Mouse (Mus musculus) thymus, adult 2 months (tissue): ENCODE results near the gene Ctps2. TPM values are rescaled to one million over a fixed set of nuclear protein-coding genes. Genes with fewer than 3 reads are reported as not detected.
"Not testable (repeated sequence)": the region's sequence is repeated elsewhere in the genome, so short reads cannot be mapped to it uniquely, and the experiment has no call there.

Source experiments
- DNase-seq: peaks from one replicate; pipeline ENCODE4 v3.0.0; 2021
- H3K27ac ChIP-seq: fragments of 200-500 bp; 2 replicates; pipeline ENCODE4 v1.5.1; 2012; ENCODE audit warnings: low read length, control low read depth; ENCODE audit not compliant: control insufficient read depth, insufficient read depth
- H3K27me3 ChIP-seq: fragments of 200-500 bp; 2 replicates; pipeline ENCODE4 v1.6.1; 2012; ENCODE audit warnings: mild to moderate bottlenecking, low read length, moderate library complexity, mixed read lengths; ENCODE audit not compliant: control insufficient read depth, insufficient read depth
- H3K36me3 ChIP-seq: fragments of 200-500 bp; 2 replicates; pipeline ENCODE4 v1.6.1; 2012; ENCODE audit warnings: mild to moderate bottlenecking, low read length, moderate library complexity; ENCODE audit not compliant: control insufficient read depth, insufficient read depth
- H3K4me1 ChIP-seq: fragments of 200-500 bp; replicated peaks from 2 replicates; pipeline ENCODE4 v1.6.1; 2012; ENCODE audit warnings: low read length; ENCODE audit not compliant: control insufficient read depth, insufficient read depth
- H3K4me3 ChIP-seq: fragments of 200-500 bp; 2 replicates; pipeline ENCODE4 v1.5.1; 2012; ENCODE audit warnings: mild to moderate bottlenecking, low read length, control low read depth, moderate library complexity; ENCODE audit not compliant: control insufficient read depth, insufficient read depth
- CTCF ChIP-seq: fragments of 200-500 bp; IDR thresholded peaks from 2 replicates; pipeline ENCODE4 v1.5.1; 2012; ENCODE audit warnings: mild to moderate bottlenecking, control low read depth, low read length, moderate library complexity, borderline replicate concordance; ENCODE audit not compliant: control insufficient read depth, poor library complexity, insufficient read depth; ENCODE audit errors: extremely low read depth
- POLR2A ChIP-seq: fragments of 200-500 bp; IDR thresholded peaks from 2 replicates; pipeline ENCODE4 v1.6.1; 2012; ENCODE audit warnings: mild to moderate bottlenecking, low read length, control low read depth, moderate library complexity; ENCODE audit not compliant: control insufficient read depth, poor library complexity, insufficient read depth; ENCODE audit errors: extremely low read depth
- WGBS: fragments of 180-500 bp; shearing (Covaris S2); methylation state at CpG from one replicate; pipeline ENCODE4 v1.1.7; 2018; 5-methylcytosine and 5-hydroxymethylcytosine counted together
- polyA plus RNA-seq: library from polyadenylated mRNA; depleted of rRNA; stranded (reverse); fragments of >200 nt; gene quantifications from 2 replicates; pipeline ENCODE4 v1.2.3, GENCODE M21; 2012; rRNA removed

The Ctps2 gene
- 14.6 and 17.0 TPM in 2 replicates for polyA plus RNA-seq

DNA sequence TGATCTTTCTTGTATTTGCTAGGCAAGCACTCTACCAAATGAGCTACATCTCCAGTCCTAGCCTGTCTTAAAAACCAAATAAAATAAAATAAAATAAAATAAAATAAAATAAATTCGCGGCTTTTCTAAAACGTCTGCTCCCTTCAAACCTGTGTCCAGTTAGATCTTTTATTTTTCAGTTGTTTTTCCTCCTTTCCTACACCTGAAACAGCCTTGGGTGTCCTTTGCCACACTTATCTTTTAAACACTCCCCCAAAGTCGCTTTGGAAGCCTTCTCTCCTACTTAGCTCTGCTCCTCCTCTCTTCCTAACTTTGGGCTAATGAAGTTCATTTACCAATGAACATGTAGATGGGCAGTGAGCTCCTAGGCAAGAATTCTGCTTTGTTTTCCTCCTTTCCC is at the start of gene Ctps2:
Gene Ctps2 (plus strand): TSS at position 301 of the 400 bp plus-strand sequence.
- WGBS = 30% methylated on average over 4 of the region's 4 CpGs
- TF ChIP-seq CTCF = no peak
- no peak for TF ChIP-seq POLR2A
- Histone ChIP-seq H3K4me1 (peaks cover 2% of the 10 kb centered on the region), H3K27ac (peak within 1 kb of the TSS; percentile 89), H3K4me3 (peak within 1 kb of the TSS; percentile 91), H3K27me3 (no peaks in the 10 kb centered on the region), H3K36me3 (no peaks in the 10 kb centered on the region)
- no peak for DNase-seq

DNA sequence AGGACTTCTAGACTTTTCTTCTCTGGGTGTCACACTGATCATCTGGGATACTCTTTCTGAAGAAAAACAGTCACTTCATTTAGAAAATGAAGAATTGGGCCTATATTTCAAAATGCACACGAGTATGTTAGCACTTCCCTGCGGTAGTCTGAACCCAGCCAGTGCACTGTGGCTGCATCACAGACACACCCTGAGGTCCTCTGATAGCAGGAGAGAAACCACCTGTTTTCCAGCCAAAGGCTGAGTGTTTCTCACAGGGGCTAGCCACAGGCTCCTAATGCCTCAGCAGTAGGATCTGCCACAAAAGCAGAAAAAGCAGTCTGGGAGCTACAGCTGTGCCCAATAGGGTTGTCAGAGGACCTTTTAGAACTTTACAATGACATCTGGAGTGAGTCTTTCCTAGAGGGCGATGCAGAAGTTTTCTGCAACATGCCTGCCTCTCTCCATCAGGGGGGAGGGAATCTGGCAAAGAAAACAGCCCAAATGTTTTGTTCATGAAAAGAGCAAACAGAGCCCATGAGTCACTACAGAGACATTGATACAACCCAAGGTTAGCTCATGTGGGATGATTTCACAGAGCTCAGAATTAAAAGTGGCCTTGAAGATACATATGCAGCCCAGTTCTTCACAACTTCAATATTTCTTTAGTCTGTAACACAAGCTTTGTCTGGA is 32.6 kb upstream of the Ctps2 start:
- no peak for DNase-seq
- no peaks in the 10 kb centered on the region; the same call in 1 of the 2 replicates for H3K36me3 ChIP-seq

DNA sequence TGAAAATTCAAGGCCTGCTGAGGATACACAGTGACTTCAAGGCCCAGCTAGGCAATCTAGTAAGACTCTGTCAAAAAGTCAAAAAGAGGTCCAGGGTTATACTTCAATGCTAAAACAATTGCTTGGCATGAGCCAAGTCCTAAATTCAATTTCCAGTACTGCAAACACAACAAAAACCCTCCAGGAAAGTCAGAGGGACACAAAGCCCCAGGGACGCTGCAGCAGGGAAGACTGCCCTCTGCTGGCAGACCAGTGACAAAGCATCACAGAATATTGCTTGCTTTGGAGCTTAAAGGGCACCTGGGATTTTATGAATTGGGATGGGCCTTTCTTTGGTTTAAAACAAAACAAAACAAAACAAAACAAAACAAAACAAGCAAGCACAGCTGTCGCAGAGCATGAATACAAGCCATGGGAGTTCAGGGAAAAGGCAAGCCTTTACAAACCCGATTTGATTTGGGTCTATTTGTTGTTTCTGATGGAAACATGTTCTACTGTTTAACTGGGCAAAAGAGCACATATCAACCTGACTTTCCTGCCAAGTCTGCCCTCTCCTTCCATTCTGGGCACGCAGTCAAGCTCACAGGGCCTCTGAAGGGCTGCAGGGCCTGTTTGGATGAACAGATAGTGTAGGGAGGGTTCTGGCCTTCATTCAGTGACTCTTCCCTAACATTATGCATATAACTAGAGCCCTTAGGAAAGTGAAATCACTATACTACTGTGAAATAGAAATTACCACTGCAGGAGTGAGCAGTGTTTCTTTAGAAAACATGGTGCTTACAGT is 29.1 kb upstream of the Ctps2 start:
- no peak overlapping the region for H3K27ac ChIP-seq
- DNase-seq = peak; percentile 21
- 60% methylated on average over 4 of the region's 4 CpGs for WGBS
- no peaks in the 10 kb centered on the region for H3K27me3 ChIP-seq
- peaks cover 4% of the 10 kb centered on the region for H3K4me1 ChIP-seq
- TF ChIP-seq POLR2A = no peak
- no peak for TF ChIP-seq CTCF
- H3K4me3 ChIP-seq = no peak overlapping the region
- no peaks in the 10 kb centered on the region; the same call in 1 of the 2 replicates for H3K36me3 ChIP-seq

More for the DNA sequence above, 32.6 kb upstream of the Ctps2 start:
- Histone ChIP-seq H3K4me3 (no peak overlapping the region), H3K27me3 (no peaks in the 10 kb centered on the region), H3K27ac (no peak overlapping the region), H3K4me1 (peaks cover 4% of the 10 kb centered on the region)
- no peak for TF ChIP-seq CTCF
- TF ChIP-seq POLR2A = no peak
- 15% methylated on average over 3 of the region's 3 CpGs for WGBS

DNA sequence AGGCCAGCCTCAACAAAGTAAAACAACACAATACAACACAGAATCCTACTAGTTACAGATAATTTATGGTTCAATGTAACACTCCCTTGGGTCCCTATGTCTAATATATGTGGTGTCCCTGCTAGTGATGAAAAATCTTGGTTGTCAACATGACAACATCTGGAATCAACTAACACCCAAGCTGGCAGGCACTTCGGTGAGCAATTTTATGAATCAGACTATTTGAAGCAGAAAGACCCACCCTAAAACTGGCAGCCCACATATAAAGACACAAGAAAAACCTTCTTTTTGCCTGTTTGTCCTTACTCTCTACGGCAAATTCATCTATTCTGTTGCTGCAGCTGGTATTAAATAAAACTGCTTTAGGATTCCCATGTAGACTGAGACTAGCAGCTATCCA is 27.3 kb upstream of the Ctps2 start:
- no peaks in the 10 kb centered on the region for H3K4me1 ChIP-seq
- no peak overlapping the region for H3K27ac ChIP-seq
- no peak for DNase-seq
- TF ChIP-seq CTCF (no peak), POLR2A (no peak)
- 95% methylated on average over 2 of the region's 2 CpGs for WGBS
- H3K36me3 ChIP-seq = no peaks in the 10 kb centered on the region; the same call in 1 of the 2 replicates
- H3K4me3 ChIP-seq = no peak overlapping the region
- H3K27me3 ChIP-seq = no peaks in the 10 kb centered on the region

DNA sequence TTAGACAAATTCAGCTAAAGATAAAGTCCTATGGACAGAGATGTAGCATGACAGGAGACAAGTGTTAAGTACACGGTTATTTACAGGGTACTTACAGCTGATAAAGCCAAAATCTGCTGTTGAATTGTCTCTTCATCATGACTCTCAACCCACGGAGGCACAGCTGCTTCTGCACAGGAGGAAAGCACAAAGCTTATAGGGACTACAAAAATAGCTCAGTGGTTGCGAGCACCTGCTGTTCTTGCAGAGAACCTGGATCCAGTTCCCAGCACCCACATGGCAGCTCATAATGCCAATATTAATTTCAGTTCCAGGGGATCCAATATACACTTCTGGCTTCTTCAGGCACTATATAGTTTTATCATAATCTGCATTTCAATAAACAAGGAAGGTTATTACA is 22.8 kb upstream of the Ctps2 start:
- Histone ChIP-seq H3K27ac (no peak overlapping the region), H3K4me1 (no peaks in the 10 kb centered on the region), H3K36me3 (peaks cover 3% of the 10 kb centered on the region; the same call in 1 of the 2 replicates), H3K4me3 (no peak overlapping the region), H3K27me3 (no peaks in the 10 kb centered on the region)
- DNase-seq = no peak
- TF ChIP-seq CTCF (no peak), POLR2A (no peak)
- 81% methylated on average over 3 of the region's 3 CpGs for WGBS

DNA sequence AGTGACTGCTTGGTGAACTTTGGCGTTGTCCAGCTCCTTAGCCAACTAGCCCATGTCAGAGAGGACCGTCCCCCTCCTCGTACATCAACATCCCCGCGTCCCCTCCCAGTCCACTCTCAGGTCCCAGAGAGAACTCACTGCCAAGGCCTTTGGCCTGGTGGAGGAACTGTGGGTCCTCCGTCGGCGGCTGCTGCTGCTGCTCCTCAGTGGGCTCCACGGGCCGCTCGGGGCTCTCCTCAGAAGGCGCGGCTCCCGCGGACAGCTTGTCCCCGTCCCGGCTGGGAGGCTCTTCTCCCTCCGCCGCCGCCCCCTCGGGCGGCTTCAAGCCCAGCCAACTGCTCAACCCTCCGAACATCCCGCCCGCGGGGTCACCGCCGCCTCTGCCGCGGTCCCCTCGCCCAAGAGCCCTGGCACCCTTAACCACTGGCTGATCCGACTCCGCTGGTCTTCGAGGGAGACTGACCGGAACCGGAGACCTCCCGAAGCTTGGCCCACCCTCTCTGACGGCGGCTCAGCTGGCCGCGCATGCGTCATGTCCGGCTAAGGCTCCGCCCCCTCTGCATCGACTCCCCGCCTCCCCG is 13.0 kb upstream of the Ctps2 start, which contains the start of gene Syap1:
Gene Syap1 (minus strand): TSS at position 517 of the 581 bp plus-strand sequence.
- no peaks in the 10 kb centered on the region for H3K27me3 ChIP-seq
- DNase-seq = peak; percentile 77
- no peak for TF ChIP-seq CTCF
- peak; percentile 19; the same call in 1 of the 2 replicates for TF ChIP-seq POLR2A
- 2% methylated on average over 31 of the region's 47 CpGs for WGBS
- H3K27ac ChIP-seq = no peak within 1 kb of the TSS
- H3K4me3 ChIP-seq = peak within 1 kb of the TSS; percentile 68
- peaks cover 4% of the 10 kb centered on the region for H3K4me1 ChIP-seq
- no peaks in the 10 kb centered on the region for H3K36me3 ChIP-seq

DNA sequence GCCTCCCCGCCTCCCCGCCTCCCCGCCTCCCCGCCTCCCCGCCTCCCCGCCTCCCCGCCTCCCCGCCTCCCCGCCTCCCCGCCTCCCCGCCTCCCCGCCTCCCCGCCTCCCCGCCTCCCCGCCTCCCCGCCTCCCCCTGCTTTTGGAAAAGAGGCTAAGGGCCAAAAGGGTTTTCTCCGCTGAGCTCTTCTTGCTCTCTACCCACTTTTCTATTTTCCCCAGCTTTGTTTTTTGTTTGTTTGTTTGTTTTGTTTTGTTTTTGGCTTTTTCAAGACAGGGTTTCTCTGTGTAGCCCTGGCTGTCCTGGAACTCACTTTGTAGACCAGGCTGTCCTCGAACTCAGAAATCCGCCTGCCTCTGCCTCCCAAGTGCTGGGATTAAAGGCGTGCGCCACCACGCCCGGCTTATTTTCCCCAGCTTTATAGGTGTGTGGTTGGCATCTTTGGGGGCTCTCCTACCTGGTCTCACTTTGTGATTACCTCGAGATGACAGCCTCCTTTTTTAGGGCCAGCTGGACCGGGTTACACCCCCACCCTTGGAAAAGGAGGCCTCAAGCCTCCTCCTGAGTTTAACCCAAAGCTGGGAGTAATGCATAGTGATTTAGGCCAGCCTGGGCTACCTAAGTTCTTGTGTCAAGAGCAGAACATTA is 12.3 kb upstream of the Ctps2 start:
- peak; percentile 5 for DNase-seq
- H3K36me3 ChIP-seq, H3K27me3 ChIP-seq, H3K4me1 ChIP-seq, H3K27ac ChIP-seq, H3K4me3 ChIP-seq: not testable (repeated sequence)
- WGBS = 76% methylated on average over 9 of the region's 25 CpGs
